Mouse (Mus musculus) 3T3-L1 (cell line): ENCODE measurements around the gene Orai2.
"Not testable (repeated sequence)": the region's sequence is repeated elsewhere in the genome, so short reads cannot be mapped to it uniquely, and the experiment has no call there.

Experiments
- DNase-seq: peaks from one replicate; pipeline ENCODE4 v3.0.0-alpha.2; 2015; ENCODE audit warnings: low read depth, low spot score

Gene Orai2

DNA sequence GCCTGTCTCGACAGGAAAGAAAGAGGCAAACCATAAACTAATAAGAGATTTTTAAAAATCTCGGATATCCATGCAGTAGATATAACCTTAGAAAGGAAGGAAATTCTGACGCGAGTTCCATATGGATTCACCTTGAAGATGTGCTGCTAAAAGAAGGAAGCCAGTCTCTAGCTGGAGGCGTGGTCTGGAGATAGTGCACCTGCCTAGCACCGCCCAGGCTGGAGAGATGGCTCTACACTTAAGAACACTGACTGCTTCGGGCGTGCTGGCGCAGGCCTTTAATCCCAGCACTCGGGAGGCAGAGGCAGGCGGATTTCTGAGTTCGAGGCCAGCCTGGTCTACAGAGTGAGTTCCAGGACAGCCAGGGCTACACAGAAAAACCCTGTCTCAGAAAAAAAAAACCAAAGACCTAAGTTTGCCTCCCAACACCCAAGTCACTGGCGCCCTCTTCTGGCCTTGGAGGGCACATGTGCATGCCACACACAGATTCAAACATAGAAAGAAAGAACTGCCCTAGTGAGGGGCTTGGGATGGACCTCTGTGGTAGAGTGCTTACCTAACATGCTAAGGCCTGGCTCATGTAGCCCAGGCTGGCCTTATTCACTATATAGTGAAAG lies 32.7 kb downstream of the Orai2 start:
- DNase-seq, result peak; percentile 83

DNA sequence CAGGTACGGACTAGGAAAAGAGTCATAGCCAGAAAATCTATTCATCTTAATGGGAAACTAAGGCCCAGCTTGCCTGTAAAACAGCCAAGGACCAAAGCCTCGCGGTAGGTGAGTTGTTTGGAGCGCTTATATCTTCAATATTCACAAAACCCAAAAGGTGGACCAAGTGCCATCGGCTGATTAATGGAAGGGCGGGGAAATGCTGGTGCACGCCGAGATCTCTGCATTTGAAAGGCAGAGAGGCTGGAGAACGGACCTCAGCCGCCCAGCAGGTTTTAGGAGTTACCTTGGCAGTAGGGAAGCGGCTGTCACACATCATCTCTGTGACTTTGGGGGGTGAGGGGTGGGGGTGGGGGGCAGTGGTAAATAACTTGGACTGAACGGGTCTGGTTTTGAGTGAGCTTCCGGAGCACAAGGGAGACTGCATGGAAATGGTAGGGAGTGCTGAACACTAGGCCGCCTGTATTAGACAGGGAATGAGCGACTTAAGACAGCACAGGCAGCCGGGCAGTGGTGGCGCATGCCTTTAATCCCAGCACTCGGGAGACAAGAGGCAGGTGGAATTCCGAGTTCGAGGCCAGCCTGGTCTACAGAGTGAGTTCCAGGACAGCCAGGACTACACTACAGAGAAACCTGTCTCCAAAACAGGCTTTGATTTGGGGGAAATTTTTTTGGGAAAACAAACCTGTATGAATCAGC lies 34.1 kb downstream of the Orai2 start:
- peak; percentile 87 for DNase-seq

DNA sequence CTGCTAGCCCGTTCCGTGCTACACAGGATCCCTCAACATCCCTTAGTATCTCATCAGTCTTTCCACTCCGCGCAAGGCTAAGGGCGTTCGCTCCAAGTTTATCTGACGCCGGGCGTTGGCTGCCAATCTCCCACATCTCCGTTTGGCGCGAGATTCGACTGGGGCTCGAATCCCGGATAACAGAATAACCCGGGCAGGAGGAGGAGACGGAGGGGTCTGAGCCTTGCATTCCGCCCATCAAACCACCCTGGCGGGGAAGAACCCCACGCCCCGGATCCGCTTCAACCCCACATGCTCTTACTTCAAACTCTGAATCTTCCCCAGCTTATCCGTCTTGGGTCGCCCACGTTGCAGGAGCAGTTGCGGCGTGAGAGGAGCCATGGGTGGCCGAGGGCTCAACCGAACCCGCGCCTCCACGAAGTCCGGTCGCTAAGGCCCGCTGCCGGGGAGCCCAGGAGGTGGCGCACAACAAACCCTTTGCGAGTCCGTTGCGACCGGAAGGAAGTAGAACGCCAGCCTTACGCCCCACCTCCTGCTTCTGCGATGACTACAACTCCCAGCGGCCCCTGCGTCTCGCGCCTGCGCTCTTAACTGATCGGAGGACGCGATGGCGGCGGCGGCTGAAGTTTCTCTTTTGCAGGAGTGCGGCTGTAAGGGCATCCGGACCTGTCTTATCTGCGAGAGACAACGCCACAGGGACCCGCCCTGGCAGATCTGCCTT lies 34.8 kb downstream of the Orai2 start, which contains the start of the genes Lrwd1 and Alkbh4:
TSS of gene Lrwd1 (minus strand) at position 504 of the 721 bp plus-strand sequence.
TSS of gene Alkbh4 (plus strand) at position 576 of the 721 bp plus-strand sequence.
- peak; percentile 98 for DNase-seq

DNA sequence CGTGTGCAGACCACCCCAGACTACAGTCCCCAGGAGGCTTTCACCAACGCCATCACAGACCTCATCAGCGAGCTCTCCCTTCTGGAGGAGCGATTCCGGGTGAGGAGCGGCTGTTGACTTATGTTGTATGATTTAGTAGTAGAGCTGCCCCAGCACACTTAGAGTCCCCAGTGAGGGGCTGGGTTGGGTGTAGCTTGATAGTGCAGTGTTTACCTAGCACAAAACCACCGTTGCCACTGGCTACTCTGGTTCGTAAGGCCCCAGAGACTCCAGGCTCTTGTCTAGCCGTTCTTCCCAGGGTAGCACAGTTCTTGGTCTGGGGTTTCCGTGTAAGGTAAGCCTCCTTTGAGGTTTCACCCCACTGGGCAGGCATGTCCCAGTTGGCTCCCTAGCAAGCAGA lies 48.3 kb downstream of the Orai2 start:
- DNase-seq, result no peak

DNA sequence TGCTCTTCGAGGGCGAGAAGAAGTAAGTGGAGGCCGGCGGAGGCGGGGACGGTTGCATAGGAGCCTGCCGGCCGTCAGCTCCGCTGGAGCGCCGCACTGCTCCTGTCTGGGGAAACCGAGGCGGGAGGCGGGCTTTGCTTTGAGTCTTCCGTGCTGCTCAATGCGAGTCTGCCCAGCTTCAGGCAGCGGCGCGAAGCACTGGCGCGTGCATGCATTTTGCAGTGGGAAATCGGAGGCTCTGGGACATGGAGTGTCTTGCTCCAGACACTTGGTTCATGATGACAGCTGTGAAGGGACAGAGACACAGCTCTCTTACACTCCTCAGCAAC lies 53.8 kb downstream of the Orai2 start:
- DNase-seq, result no peak

DNA sequence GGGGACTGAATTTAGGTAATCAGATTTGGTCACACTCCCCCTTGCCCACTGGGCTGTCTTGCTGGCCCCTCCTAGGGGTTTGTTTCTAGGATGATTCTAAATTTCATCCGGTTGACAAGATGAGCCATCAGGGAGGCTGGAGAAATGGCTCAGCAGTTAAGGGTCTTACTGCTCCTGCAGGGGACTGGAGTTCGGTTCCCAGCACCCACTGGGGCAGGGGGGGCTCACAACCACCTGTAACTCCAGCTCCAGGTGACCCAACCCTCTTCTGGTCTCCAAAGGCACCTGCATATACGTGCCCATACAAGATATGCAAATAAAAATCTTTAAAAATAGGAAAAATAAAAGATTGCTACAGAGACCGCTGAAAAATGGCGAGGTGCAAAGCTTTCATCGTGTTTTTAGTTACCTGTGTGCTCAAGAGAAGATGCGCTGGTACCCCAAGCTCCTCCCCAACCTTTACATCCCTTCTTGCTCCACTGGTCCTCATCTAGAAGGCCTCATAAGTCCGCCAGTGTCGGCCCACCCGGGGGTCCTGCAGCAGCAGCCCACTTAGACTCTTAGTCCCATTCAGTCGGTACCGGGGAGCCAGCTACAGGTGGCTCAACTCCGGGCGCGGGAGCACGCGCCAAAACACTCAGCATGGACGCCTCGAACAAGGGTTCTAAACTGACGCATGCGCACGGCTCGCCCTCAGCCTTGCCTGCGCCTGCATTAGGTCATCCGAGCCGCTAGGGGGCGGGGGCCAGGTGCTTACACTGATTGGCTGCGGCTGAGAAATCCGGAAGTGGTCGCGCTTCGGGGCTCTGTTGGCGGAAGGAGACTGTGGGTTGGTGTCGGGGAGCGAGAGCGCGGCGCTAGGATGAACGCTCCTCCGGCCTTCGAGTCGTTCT lies 54.4 kb downstream of the Orai2 start, which contains the start of gene Polr2j:
TSS of gene Polr2j (plus strand) at position 741 of the 893 bp plus-strand sequence.
- peak; percentile 98 for DNase-seq

DNA sequence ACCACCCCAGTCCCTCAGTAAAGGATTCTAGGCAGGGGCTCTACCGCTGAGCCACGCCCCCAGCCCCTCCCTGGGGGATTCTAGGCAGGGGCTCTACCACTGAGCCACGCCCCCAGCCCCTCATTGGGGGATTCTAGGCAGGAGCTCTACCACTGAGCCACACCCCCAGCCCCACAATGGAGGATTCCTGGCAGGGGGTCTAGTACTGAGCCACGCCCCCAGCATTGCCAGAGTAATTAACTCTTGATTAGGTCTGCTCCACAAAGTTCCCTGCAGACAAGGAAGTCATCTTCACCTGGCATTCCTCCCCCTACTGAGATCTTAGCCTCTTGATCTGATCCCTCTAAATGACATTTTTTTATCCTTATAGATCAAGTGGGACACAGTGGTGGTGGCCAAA lies 57.0 kb downstream of the Orai2 start:
- not testable (repeated sequence) for DNase-seq

DNA sequence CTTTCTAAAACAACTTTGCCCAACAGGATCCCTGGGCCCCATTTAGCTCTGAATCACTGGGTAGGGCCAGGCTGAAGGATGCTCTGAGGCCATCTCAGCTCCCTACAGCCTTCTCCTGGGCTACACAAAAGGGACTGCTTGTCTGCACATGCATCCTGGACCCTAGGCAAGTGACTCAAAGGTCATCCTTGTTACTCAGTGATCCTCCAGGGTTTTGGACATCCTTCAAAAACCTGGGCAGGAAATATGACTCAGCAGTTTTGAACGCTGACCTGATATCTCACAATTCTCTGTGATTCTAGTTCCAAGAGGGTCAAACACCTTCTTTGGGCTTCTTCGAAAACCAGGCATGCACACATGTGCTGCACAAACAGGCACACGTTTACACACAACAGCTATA lies 61.5 kb downstream of the Orai2 start:
- DNase-seq, result peak; percentile 87

DNA sequence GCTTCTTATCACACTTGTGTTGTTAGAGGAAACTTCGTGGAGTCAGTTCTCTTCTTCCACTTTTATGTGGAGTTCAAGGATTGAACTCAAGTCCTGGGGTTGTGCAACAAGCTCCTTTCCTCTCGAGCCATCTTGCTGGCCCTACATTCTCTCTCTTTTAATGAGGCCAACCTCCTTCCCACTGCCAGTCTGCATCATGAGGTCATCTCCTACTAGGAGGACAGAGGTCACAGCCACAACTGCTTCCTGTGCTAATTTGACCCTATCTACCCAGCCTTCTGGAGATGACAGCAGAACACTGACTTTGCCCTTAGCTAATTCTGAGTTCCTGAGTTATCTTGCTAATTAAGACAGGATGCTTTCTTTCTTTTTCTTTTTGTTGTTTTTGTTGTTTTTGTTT lies 62.0 kb downstream of the Orai2 start:
- peak; percentile 68 for DNase-seq

DNA sequence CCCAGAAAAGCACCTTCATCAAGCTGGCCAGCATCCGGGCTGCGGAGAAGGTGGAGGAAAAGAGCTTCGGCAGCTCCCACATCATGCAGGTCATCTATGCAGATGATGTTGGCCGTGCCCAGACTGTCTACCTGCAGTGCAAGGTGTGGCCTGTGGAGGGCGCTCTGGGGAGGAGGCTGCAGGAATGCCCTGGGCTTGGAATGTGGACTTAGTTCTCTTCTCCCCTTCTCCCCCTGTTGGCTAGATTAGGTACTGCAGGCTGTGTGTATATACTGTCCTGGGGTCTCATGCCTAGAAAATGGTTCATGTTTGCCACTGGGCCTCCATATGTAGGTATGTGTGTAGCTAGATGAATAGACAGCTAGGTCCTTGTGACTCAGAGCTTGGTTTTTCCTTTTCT lies 66.0 kb downstream of the Orai2 start:
- peak; percentile 66 for DNase-seq

DNA sequence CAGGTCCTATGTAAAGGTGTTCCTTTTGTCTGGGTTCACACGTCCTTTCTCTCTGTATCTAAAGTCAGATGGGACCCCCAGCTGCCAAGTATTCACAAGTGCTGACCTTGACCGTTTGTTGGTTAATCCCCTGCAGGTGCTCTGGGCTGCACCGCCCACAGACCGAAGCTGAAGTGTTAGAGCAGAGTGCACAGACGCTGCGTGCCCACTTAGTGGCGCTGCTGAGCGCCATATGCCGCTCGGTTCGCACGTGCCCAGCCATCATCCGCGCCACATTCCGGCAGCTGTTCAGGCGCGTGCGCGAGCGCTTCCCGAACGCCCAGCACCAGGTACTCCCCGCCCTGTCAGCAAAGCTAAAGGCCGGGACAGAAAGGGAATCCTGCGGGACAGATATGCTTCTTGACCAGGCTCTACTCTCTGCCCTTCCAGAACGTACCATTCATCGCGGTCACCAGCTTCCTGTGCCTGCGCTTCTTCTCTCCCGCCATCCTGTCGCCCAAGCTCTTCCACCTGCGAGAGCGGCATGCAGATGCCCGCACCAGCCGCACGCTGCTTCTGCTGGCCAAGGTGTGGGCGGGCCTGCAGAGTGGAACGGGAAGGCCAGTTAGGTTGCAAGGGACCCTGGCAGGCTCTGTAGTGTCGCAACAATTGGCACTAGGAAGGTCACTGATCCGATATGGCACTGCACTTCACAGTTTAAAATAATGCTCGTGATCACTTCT lies 68.3 kb downstream of the Orai2 start:
- no peak for DNase-seq

DNA sequence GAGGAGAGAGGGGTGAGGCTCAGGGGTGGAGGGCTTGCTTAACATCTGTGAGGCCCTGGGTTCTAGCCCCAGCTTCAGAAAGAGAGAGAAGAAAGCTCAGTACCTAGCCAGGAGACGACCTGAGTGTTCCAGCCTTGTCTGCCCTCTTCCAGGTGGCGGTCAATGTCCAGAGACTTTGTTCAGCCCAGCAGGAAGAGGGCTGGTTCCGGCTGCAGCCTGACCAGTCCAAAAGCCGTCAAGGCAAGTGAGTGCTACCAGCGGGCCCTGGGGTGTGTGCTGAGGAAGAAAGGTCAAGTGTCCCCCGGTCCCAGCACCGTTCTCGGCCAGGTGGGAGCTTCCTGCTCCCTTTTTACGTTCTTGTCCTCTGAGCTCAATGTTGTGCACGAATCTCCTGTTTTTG lies 72.0 kb downstream of the Orai2 start:
- DNase-seq, result no peak
